In the genomic region with DNA sequence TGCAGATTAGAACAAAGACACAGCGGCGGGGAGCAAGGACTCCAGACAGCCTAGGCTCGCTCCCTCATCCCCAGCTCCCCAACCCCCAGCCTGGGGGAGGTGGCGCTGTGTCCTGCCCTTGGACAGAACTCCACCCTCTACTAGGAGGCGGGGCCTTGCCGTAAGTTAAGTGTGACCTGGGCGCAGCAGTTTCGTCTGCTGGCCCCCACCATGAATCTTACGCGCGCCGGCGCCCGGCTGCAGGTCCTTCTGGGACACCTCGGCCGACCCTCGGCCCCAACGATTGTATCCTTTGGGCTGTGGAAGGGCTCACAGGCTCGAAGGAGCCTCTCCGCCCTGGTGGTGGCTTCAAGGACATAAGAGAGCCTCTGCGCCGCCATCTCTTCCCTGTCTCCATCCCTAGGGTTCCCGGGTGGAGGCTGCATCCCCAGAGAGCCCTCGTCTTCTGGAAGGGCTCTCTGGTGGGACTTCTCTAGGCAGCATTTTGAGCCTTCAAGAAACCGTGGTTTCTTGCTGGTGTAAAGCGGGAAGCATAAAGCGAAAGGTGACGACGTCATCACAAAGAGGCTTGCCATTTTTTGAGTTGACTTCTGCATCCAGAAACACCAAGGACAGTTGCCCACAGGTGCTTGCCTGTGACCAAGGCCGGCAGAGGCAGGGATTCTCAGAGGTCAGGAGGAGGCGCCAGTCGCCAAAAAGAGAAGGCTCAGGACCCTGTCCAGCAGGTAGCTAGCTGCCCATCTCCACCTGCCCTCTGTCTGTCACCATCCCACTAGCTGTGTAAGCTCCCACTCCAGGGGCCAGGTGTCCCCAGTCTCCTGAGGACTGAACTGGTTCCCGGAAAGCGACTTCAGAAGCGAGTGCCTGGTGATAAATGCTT, we compare ENCODE assay signal across 8 mouse cellular contexts. TPM values are rescaled to one million over a fixed set of nuclear protein-coding genes. Genes with fewer than 3 reads are reported as not detected.
A peak's percentile ranks its signal among the peaks of the same experiment; 100 is the strongest.
DNase-seq lines count a peak whose midpoint lies in the region; ATAC-seq lines count a peak whose summit lies in the region.

Gene Phyh (plus strand): TSS at position 160 of the 880 bp plus-strand sequence.

- H3K27me3 ChIP-seq in hindbrain, embryonic 13.5 days: no peaks in the 10 kb centered on the region

- no peaks in the 10 kb centered on the region for H3K9me3 ChIP-seq in hindbrain, embryonic 13.5 days

- H3K9ac ChIP-seq in hindbrain, embryonic 13.5 days: peak within 1 kb of the TSS; percentile 84

- H3K27ac ChIP-seq in hindbrain, embryonic 13.5 days: peak within 1 kb of the TSS; percentile 75

- peaks cover 9% of the 10 kb centered on the region for H3K4me1 ChIP-seq in hindbrain, embryonic 13.5 days (replicated peaks)

- WGBS in hindbrain, embryonic 13.5 days: 7% methylated on average over 35 of the region's 35 CpGs

- no peaks in the 10 kb centered on the region for H3K36me3 ChIP-seq in hindbrain, embryonic 13.5 days

- H3K4me2 ChIP-seq in hindbrain, embryonic 13.5 days: peak within 1 kb of the TSS; percentile 75

- peak; percentile 95 for DNase-seq in R1 (ENCODE audit: low read depth, low spot score)
- DNase-seq in cerebellum, postnatal 25 days: peak; percentile 88 to 90
- DNase-seq in frontal cortex, postnatal 25 days (ENCODE audit: low spot score in 2 of 2): peak; percentile 67 to 69
- DNase-seq in layer of hippocampus, postnatal 14 days (ENCODE audit: low spot score in 2 of 2): peak; percentile 67 to 73
- peak; percentile 96 for DNase-seq in lung, postnatal 10 days
- DNase-seq in ovary, postnatal 14 days (ENCODE audit: low spot score): peak; percentile 69
- peak; percentile 55 to 69 for DNase-seq in thymus, postnatal 10 days (ENCODE audit: low spot score in 2 of 2)

- ATAC-seq in hindbrain, embryonic 13.5 days (ENCODE audit: low FRiP score): peak; percentile 92

- peak within 1 kb of the TSS; percentile 56 for H3K4me3 ChIP-seq in hindbrain, embryonic 13.5 days

RNA-seq across cellular contexts. Expression of gene Phyh, which starts in this region (rescaled TPM):
- 61.7 and 66.0 TPM in 2 replicates for polyA plus RNA-seq in hindbrain, embryonic 13.5 days (2015; fragmentation: Nextera tagmentation; extraction: Ambion mirVana)
- total RNA-seq in layer of hippocampus, postnatal 14 days (2021): 10 to 100 TPM; 69.8 to 70.0 TPM

Comparison
In these comparisons a context has a peak if more than half of its experiments do, and no peak if none do; other contexts are left out.
1. Peak in every context shown above with its lines: DNase-seq, ATAC-seq, H3K4me3 ChIP-seq and H3K27ac ChIP-seq.